Mouse (Mus musculus) embryonic facial prominence, embryonic 14.5 days (tissue): ENCODE results near the gene Nrgn. TPM values are rescaled to one million over a fixed set of nuclear protein-coding genes. Genes with fewer than 3 reads are reported as not detected.

Experiments used
- ATAC-seq: fragments of 200-750 bp; cut with Nextera tagmentation; 2 replicates; pipeline ENCODE4 v1.8.0; 2017; ENCODE audit warnings: low read depth, moderate number of reproducible peaks, moderate TSS enrichment
- DNase-seq: peaks from one replicate; pipeline ENCODE4 v3.0.0-alpha.2; 2015; ENCODE audit warnings: low spot score
- H3K27ac ChIP-seq: fragments of 300-500 bp; sonication (generic); replicated peaks from 2 replicates; pipeline ENCODE4 v1.5.1; 2014; ENCODE audit warnings: low read depth, mild to moderate bottlenecking, low read length, moderate library complexity
- H3K27me3 ChIP-seq: fragments of 300-500 bp; sonication (generic); replicated peaks from 2 replicates; pipeline ENCODE4 v1.6.1; 2014; ENCODE audit warnings: low read length; ENCODE audit not compliant: control insufficient read depth, insufficient read depth
- H3K36me3 ChIP-seq: fragments of 300-500 bp; sonication (generic); 2 replicates; pipeline ENCODE4 v1.6.1; 2014; ENCODE audit warnings: low read length, mixed read lengths; ENCODE audit not compliant: control insufficient read depth, insufficient read depth
- H3K4me1 ChIP-seq: fragments of 300-500 bp; sonication (generic); 2 replicates; pipeline ENCODE4 v1.6.1; 2014; ENCODE audit warnings: antibody characterized with exemption, low read length; ENCODE audit not compliant: control insufficient read depth, insufficient read depth
- H3K4me2 ChIP-seq: fragments of 300-500 bp; sonication (generic); 2 replicates; pipeline ENCODE4 v1.6.1; 2014; ENCODE audit warnings: low read depth, mild to moderate bottlenecking, low read length, moderate library complexity, mixed read lengths
- H3K4me3 ChIP-seq: fragments of 300-500 bp; sonication (generic); 2 replicates; pipeline ENCODE4 v1.5.1; 2014; ENCODE audit warnings: low read depth, mild to moderate bottlenecking, low read length
- H3K9ac ChIP-seq: fragments of 300-500 bp; sonication (generic); 2 replicates; pipeline ENCODE4 v1.6.1; 2014; ENCODE audit warnings: low read depth, mild to moderate bottlenecking, low read length, moderate library complexity, mixed read lengths
- H3K9me3 ChIP-seq: fragments of 300-500 bp; sonication (generic); 2 replicates; pipeline ENCODE4 v1.6.1; 2016; ENCODE audit warnings: low read length; ENCODE audit not compliant: control insufficient read depth
- WGBS: fragments of 180-500 bp; shearing (Covaris S2); extraction: QIAGEN DNeasy Blood & Tissue Kit; methylation state at CpG from one replicate; pipeline ENCODE4 v1.1.7; 2014; 5-methylcytosine and 5-hydroxymethylcytosine counted together
- polyA plus RNA-seq: library from polyadenylated mRNA; unstranded; fragments of >200 nt; fragmentation: Nextera tagmentation; extraction: Ambion mirVana; gene quantifications from 2 replicates; pipeline ENCODE4 v1.2.1, GENCODE M21; 2014

The Nrgn gene
- polyA plus RNA-seq, result 7.0 and 8.8 TPM in 2 replicates

GRCm38 (mm10) chr9:37552536-37553293 is at the start of gene Nrgn:
Gene Nrgn, minus strand, starts transcription at chr9:37552904.
- Histone ChIP-seq H3K4me2 (peak within 1 kb of the TSS; percentile 96), H3K27ac (no peak within 1 kb of the TSS), H3K9ac (peak within 1 kb of the TSS; percentile 48), H3K36me3 (no peaks in the 10 kb centered on the region), H3K4me1 (peaks cover 15% of the 10 kb centered on the region), H3K9me3 (no peaks in the 10 kb centered on the region), H3K4me3 (peak within 1 kb of the TSS; percentile 46), H3K27me3 (peaks cover 34% of the 10 kb centered on the region)
- DNase-seq (peak; percentile 96), ATAC-seq (peak; percentile 96)
- 7% methylated on average over 23 of the region's 31 CpGs for WGBS

- no peak for DNase-seq
- Histone ChIP-seq H3K27me3 (no peaks in the 10 kb centered on the region), H3K4me3 (no peak overlapping the region), H3K4me1 (no peaks in the 10 kb centered on the region), H3K4me2 (no peak overlapping the region), H3K9ac (no peak overlapping the region), H3K27ac (no peak overlapping the region), H3K9me3 (no peaks in the 10 kb centered on the region), H3K36me3 (no peaks in the 10 kb centered on the region)
- ATAC-seq, result no peak
- 90% methylated on average over 2 of the region's 2 CpGs for WGBS
Measured at GRCm38 (mm10) chr9:37600538-37601205, 48.0 kb upstream of the Nrgn start.

DNA sequence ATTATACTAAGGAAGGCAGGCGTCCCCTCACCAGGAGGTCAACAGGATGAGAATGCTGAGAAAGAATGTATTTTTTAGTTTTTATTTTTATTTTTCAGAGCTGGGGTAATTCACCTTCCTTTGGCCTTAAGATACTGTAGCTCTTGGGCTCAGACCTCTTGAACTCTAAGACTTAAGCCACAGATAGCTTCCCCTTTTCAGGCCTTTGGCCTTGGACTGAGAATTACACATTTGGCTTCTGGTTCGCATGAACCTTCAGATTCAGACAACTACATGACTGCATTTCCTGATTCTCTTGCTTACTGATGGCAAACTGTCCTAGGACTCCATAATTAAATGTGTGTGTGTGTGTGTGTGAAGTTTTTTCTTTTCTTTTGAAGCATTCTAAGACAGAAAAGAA is 45.9 kb upstream of the Nrgn start:
- H3K27me3 ChIP-seq, result no peaks in the 10 kb centered on the region
- no peak overlapping the region for H3K4me3 ChIP-seq
- H3K27ac ChIP-seq, result no peak overlapping the region
- 85% methylated on average over 2 of the region's 2 CpGs for WGBS
- ATAC-seq (no peak), DNase-seq (no peak)
- no peak overlapping the region for H3K9ac ChIP-seq
- no peaks in the 10 kb centered on the region for H3K4me1 ChIP-seq
- no peak overlapping the region for H3K4me2 ChIP-seq
- H3K9me3 ChIP-seq, result no peaks in the 10 kb centered on the region
- H3K36me3 ChIP-seq, result no peaks in the 10 kb centered on the region

- H3K36me3 ChIP-seq, result no peaks in the 10 kb centered on the region
- ATAC-seq (no peak), DNase-seq (no peak)
- 73% methylated on average over 1 of the region's 1 CpGs for WGBS
- H3K9me3 ChIP-seq, result no peaks in the 10 kb centered on the region
- H3K4me2 ChIP-seq, result no peak overlapping the region
- H3K9ac ChIP-seq, result no peak overlapping the region
- no peaks in the 10 kb centered on the region for H3K27me3 ChIP-seq
- no peaks in the 10 kb centered on the region for H3K4me1 ChIP-seq
- H3K4me3 ChIP-seq, result no peak overlapping the region
- H3K27ac ChIP-seq, result no peak overlapping the region
Measured at GRCm38 (mm10) chr9:37595570-37595969, 42.9 kb upstream of the Nrgn start.

DNA sequence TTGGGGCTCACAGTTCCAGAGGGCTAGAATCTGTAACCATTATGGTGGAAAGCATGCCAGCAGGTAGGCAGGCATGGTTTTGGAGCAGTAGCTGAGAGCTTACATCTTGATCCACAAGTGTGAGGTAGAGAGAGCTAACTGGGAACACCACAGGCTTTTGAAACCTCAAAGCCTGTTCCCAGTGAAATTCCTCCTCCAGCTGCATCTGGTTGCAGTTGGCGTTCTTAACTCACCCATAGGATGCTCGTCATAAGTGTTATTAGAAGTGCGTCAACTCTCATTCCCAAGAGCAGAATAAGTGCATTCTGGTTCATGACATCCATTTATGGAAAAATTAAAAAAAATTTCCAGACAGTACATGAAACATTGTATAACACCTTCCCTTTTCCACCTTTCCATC is 41.0 kb upstream of the Nrgn start:
- H3K4me3 ChIP-seq, result no peak overlapping the region
- no peak overlapping the region for H3K9ac ChIP-seq
- no peaks in the 10 kb centered on the region for H3K36me3 ChIP-seq
- no peak for DNase-seq
- 70% methylated on average over 3 of the region's 3 CpGs for WGBS
- ATAC-seq, result no peak
- H3K27ac ChIP-seq, result no peak overlapping the region
- H3K27me3 ChIP-seq, result no peaks in the 10 kb centered on the region
- no peak overlapping the region for H3K4me2 ChIP-seq
- H3K9me3 ChIP-seq, result no peaks in the 10 kb centered on the region
- H3K4me1 ChIP-seq, result no peaks in the 10 kb centered on the region

- DNase-seq (no peak), ATAC-seq (no peak)
- WGBS, result 57% methylated on average over 6 of the region's 6 CpGs
- H3K4me2 ChIP-seq, result no peak overlapping the region
- no peaks in the 10 kb centered on the region for H3K9me3 ChIP-seq
- H3K36me3 ChIP-seq, result no peaks in the 10 kb centered on the region
- 0 out of 2 replicates have a peak overlapping the region, but pooled peaks have one; percentile 8 for H3K9ac ChIP-seq
- no peaks in the 10 kb centered on the region for H3K4me1 ChIP-seq
- no peak overlapping the region for H3K4me3 ChIP-seq
- no peak overlapping the region for H3K27ac ChIP-seq
- no peaks in the 10 kb centered on the region for H3K27me3 ChIP-seq
Measured at GRCm38 (mm10) chr9:37592633-37593032, 39.9 kb upstream of the Nrgn start.

GRCm38 (mm10) chr9:37592025-37592424 is 39.3 kb upstream of the Nrgn start:
- Histone ChIP-seq H3K36me3 (no peaks in the 10 kb centered on the region), H3K9ac (no peak overlapping the region), H3K4me2 (no peak overlapping the region), H3K4me3 (no peak overlapping the region), H3K9me3 (no peaks in the 10 kb centered on the region), H3K27me3 (no peaks in the 10 kb centered on the region), H3K4me1 (no peaks in the 10 kb centered on the region), H3K27ac (no peak overlapping the region)
- no peak for DNase-seq
- no peak for ATAC-seq
- 71% methylated on average over 2 of the region's 2 CpGs for WGBS

GRCm38 (mm10) chr9:37590381-37590780 is 37.7 kb upstream of the Nrgn start:
- ATAC-seq, result no peak

More at GRCm38 (mm10) chr9:37590381-37590780, 37.7 kb upstream of the Nrgn start:
- Histone ChIP-seq H3K27me3 (no peaks in the 10 kb centered on the region), H3K36me3 (no peaks in the 10 kb centered on the region), H3K27ac (no peak overlapping the region), H3K9ac (no peak overlapping the region), H3K4me3 (no peak overlapping the region), H3K9me3 (no peaks in the 10 kb centered on the region), H3K4me1 (no peaks in the 10 kb centered on the region), H3K4me2 (no peak overlapping the region)
- WGBS, result 84% methylated on average over 4 of the region's 4 CpGs
- no peak for DNase-seq
